Mouse (Mus musculus) spleen, postnatal 10 days (tissue): ENCODE results near the gene Rhot1.
"Not testable (repeated sequence)": the region's sequence is repeated elsewhere in the genome, so short reads cannot be mapped to it uniquely, and the experiment has no call there.

Experiments used
- DNase-seq, 2 experiments: peaks; one replicate each; pipeline ENCODE4 v3.0.0; 2021 to 2022; ENCODE audit warnings: low spot score in 2 of 2

Gene Rhot1

GRCm38 (mm10) chr11:80208860-80209800 lies at the start of gene Rhot1:
Gene Rhot1, plus strand, starts transcription at chr11:80209019.
- DNase-seq: peak; percentile 97 to 98

- no peak for DNase-seq
Observed at GRCm38 (mm10) chr11:80161041-80161440, 47.8 kb upstream of the Rhot1 start.

- DNase-seq: no peak
Observed at GRCm38 (mm10) chr11:80163362-80164116, 45.3 kb upstream of the Rhot1 start.

- DNase-seq: no peak
Observed at GRCm38 (mm10) chr11:80164224-80164623, 44.6 kb upstream of the Rhot1 start.

GRCm38 (mm10) chr11:80168121-80168520 lies 40.7 kb upstream of the Rhot1 start:
- DNase-seq: no peak

- DNase-seq: peak in 1 of 2 experiments; percentile 19
Observed at GRCm38 (mm10) chr11:80168611-80169249, 40.1 kb upstream of the Rhot1 start.

- DNase-seq: no peak
Observed at GRCm38 (mm10) chr11:80169629-80170028, 39.2 kb upstream of the Rhot1 start.

- DNase-seq: no peak
Observed at GRCm38 (mm10) chr11:80170351-80170750, 38.5 kb upstream of the Rhot1 start.

- no peak for DNase-seq
Observed at GRCm38 (mm10) chr11:80171884-80172283, 36.9 kb upstream of the Rhot1 start.

- no peak for DNase-seq
Observed at GRCm38 (mm10) chr11:80173963-80174670, 34.7 kb upstream of the Rhot1 start.

- no peak for DNase-seq
Observed at GRCm38 (mm10) chr11:80176911-80177895, 31.6 kb upstream of the Rhot1 start.

- no peak for DNase-seq
Observed at GRCm38 (mm10) chr11:80178316-80178715, 30.5 kb upstream of the Rhot1 start.

GRCm38 (mm10) chr11:80181021-80181749 lies 27.6 kb upstream of the Rhot1 start:
- no peak for DNase-seq

GRCm38 (mm10) chr11:80183054-80183704 lies 25.6 kb upstream of the Rhot1 start:
- not testable (repeated sequence) for DNase-seq

- DNase-seq: peak; percentile 73 to 89
Observed at GRCm38 (mm10) chr11:80183705-80184255, 25.0 kb upstream of the Rhot1 start, which contains the start of gene Rnf135. Gene Rnf135, plus strand, starts transcription at chr11:80183851.

- no peak for DNase-seq
Observed at GRCm38 (mm10) chr11:80184531-80185071, 24.2 kb upstream of the Rhot1 start.

GRCm38 (mm10) chr11:80185441-80185976 lies 23.3 kb upstream of the Rhot1 start:
- not testable (repeated sequence) for DNase-seq

GRCm38 (mm10) chr11:80190280-80190679 lies 18.5 kb upstream of the Rhot1 start:
- no peak for DNase-seq
